Mouse (Mus musculus) E14TG2a.4 (cell line): ENCODE measurements at regions not wholly inside any gene's neighbourhood (a gene's known extent, or its start where the extent isn't known, plus 50 kb on each side); places are given as distances from the start of the nearest gene placed in this dataset.
A peak's percentile ranks its signal among the peaks of the same experiment; 100 is the strongest.

ENCODE experiments used
- H3K27me3 ChIP-seq: 2 replicates; pipeline ENCODE4 v1.6.1; 2014; ENCODE audit warnings: low read length, control low read depth; ENCODE audit not compliant: insufficient read depth
- H3K36me3 ChIP-seq: 2 replicates; pipeline ENCODE4 v1.6.1; 2014; ENCODE audit warnings: low read length, control low read depth; ENCODE audit not compliant: insufficient read depth
- H3K4me1 ChIP-seq: replicated peaks from 2 replicates; pipeline ENCODE4 v1.6.1; 2014; ENCODE audit warnings: low read depth, low read length, control low read depth
- H3K4me3 ChIP-seq: replicated peaks from 2 replicates; pipeline ENCODE4 v1.5.1; 2014; ENCODE audit warnings: mild to moderate bottlenecking, low read length
- H3K9me3 ChIP-seq: 2 replicates; pipeline ENCODE4 v1.6.1; 2014; ENCODE audit warnings: low read length, control low read depth
- CTCF ChIP-seq: conservative IDR thresholded peaks from 2 replicates; pipeline ENCODE4 v1.5.1; 2014; ENCODE audit warnings: low read length
- NANOG ChIP-seq: IDR thresholded peaks from 2 replicates; pipeline ENCODE4 v1.6.1; 2014; ENCODE audit warnings: borderline replicate concordance, low read length, mixed read lengths
- POU5F1 ChIP-seq: IDR thresholded peaks from 2 replicates; pipeline ENCODE4 v1.6.1; 2014; ENCODE audit warnings: low read length, borderline replicate concordance

DNA sequence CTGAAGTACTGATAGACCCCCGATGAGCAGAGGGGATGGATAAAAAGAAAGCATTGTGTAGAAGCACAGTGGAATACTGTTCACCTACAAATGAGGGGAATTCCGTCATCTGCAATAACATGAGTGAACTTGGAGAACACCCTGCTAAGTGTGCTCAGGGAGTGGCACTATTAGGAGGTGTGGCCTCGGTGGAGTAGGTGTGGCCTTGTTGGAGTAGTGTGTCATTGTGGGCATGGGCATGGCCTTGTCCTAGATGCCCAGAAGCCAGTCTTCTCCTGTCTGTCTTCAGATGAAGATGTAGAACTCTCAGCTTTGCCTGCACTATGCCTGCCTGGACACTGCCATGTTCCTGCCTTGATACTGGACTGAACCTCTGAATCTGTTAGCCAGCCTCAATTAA, 86.2 kb upstream of the Kl start:
- Histone ChIP-seq H3K9me3 (peaks cover 7% of the 10 kb centered on the region), H3K36me3 (no peaks in the 10 kb centered on the region), H3K4me1 (peaks cover 27% of the 10 kb centered on the region), H3K27me3 (no peaks in the 10 kb centered on the region), H3K4me3 (no peak overlapping the region)
- TF ChIP-seq NANOG (no peak), POU5F1 (no peak), CTCF (no peak)

DNA sequence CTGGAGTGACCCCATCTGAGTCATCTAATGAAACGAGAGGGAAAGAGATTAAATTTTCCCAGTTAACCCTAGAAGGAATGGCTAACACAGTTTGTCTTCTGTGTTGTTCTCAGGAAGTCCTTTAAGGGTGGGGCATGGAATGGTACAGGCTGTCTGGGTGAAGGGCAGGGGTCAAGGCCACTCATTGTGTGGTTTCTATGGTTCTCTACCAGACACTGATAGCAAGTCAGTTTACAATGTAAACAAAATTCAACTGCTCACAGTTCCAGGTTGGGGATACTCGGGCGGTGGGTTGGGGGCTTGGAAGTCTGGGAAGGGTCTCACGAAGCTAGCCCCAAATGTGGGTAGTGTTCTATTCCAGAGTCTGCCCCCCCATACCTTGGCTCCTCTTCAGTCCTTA, 82.5 kb upstream of the Kl start:
- peaks cover 36% of the 10 kb centered on the region for H3K4me1 ChIP-seq
- TF ChIP-seq NANOG (peak; percentile 52; the same call in 1 of the 2 replicates), POU5F1 (no peak)
- H3K4me3 ChIP-seq = no peak overlapping the region
- H3K9me3 ChIP-seq = peaks cover 14% of the 10 kb centered on the region
- no peaks in the 10 kb centered on the region for H3K36me3 ChIP-seq
- no peaks in the 10 kb centered on the region for H3K27me3 ChIP-seq

- H3K9me3 ChIP-seq = peaks cover 22% of the 10 kb centered on the region
These were observed 73.6 kb upstream of the Kl start for GRCm38 (mm10) chr5:150878805-150879204.

GRCm38 (mm10) chr5:150883676-150884075, 68.7 kb upstream of the Kl start:
- TF ChIP-seq POU5F1 (no peak), CTCF (no peak), NANOG (no peak)
- Histone ChIP-seq H3K4me1 (no peaks in the 10 kb centered on the region), H3K4me3 (no peak overlapping the region), H3K36me3 (no peaks in the 10 kb centered on the region), H3K9me3 (no peaks in the 10 kb centered on the region), H3K27me3 (no peaks in the 10 kb centered on the region)

More at GRCm38 (mm10) chr5:150878805-150879204, 73.6 kb upstream of the Kl start:
- Histone ChIP-seq H3K36me3 (no peaks in the 10 kb centered on the region), H3K4me3 (no peak overlapping the region), H3K4me1 (no peaks in the 10 kb centered on the region), H3K27me3 (no peaks in the 10 kb centered on the region)
- TF ChIP-seq CTCF = no peak
- TF ChIP-seq NANOG = no peak
- TF ChIP-seq POU5F1 = no peak

- Histone ChIP-seq H3K4me3 (no peak overlapping the region), H3K27me3 (no peaks in the 10 kb centered on the region), H3K36me3 (no peaks in the 10 kb centered on the region), H3K4me1 (peaks cover 51% of the 10 kb centered on the region), H3K9me3 (no peaks in the 10 kb centered on the region)
- TF ChIP-seq POU5F1 (no peak), NANOG (no peak), CTCF (no peak)
These were observed 62.3 kb upstream of the Kl start for GRCm38 (mm10) chr5:150890086-150890485.

DNA sequence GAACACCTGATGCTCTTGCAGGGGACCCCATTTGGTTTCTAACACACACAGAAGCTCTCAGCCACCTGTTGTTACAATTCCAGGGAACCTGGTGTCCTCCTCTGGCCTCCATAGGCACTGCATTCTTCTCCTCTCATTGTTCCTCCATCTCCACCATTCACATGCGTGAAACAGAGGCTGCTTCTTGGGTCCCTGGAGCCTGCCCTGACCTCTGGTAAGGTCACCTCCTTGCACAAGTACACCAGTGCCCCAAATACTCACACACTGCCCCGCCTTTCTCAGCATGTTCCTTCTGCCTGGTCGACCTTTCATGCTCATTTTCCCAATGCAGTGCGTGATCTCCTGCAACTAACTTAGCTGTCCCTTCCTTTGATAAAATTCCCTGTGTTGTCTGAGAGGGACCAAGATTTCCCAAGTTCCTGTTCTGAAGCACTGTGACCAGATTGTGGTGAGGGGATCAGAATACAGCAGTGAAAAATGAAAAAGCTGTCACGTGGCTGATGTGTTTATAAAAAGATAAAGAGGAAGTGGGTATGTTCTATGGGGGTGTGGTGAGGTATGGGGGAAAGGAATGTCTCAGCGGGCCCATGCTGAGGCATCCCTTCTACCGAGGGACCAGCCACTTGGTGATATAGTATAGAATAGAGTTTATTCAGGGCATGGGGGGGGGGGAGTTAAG, 61.0 kb upstream of the Kl start:
- no peaks in the 10 kb centered on the region for H3K27me3 ChIP-seq
- TF ChIP-seq NANOG (0 out of 2 replicates have a peak, but pooled peaks have one; percentile 7), CTCF (no peak)
- peaks cover 60% of the 10 kb centered on the region for H3K4me1 ChIP-seq
- H3K4me3 ChIP-seq = peak overlapping the region; percentile 26
- H3K36me3 ChIP-seq = no peaks in the 10 kb centered on the region
- H3K9me3 ChIP-seq = no peaks in the 10 kb centered on the region

GRCm38 (mm10) chr5:150894049-150894738, 58.2 kb upstream of the Kl start:
- no peak for TF ChIP-seq POU5F1
- TF ChIP-seq CTCF = no peak
- peak; percentile 25; the same call in 1 of the 2 replicates for TF ChIP-seq NANOG
- peaks cover 3% of the 10 kb centered on the region; the same call in 1 of the 2 replicates for H3K27me3 ChIP-seq
- H3K36me3 ChIP-seq = no peaks in the 10 kb centered on the region
- no peak overlapping the region for H3K4me3 ChIP-seq
- peaks cover 60% of the 10 kb centered on the region for H3K4me1 ChIP-seq
- H3K9me3 ChIP-seq = no peaks in the 10 kb centered on the region

DNA sequence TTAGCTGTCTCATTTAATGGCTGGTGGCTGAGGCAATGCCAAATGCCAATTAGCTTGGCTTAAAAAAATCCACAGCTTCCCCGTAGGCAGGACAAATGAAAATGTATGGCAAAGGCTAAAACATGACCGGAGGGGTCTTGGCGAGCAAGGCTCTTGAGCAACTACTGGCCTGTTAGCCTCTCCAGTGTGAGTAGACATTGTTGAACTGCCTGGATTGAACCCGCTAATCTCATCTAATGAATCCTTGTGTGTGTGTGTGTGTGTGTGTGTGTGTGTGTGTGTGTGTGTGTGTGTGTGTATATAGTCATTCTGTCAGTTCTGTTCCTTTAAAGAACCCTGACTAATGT, 57.7 kb upstream of the Kl start:
- Histone ChIP-seq H3K36me3 (no peaks in the 10 kb centered on the region), H3K4me3 (no peak overlapping the region), H3K27me3 (peaks cover 3% of the 10 kb centered on the region; the same call in 1 of the 2 replicates), H3K9me3 (no peaks in the 10 kb centered on the region), H3K4me1 (peaks cover 60% of the 10 kb centered on the region)
- TF ChIP-seq NANOG (no peak), POU5F1 (no peak), CTCF (no peak)
